Mouse (Mus musculus) fat pad, adult 2 months (tissue): ENCODE results near the gene Dazap1.

Source experiments
- DNase-seq: peaks from one replicate; pipeline ENCODE4 v3.0.0-alpha.2; 2011; ENCODE audit warnings: low read depth, low spot score; ENCODE audit errors: extremely low read depth

Gene Dazap1

GRCm38 (mm10) chr10:80248971-80249640 is 12.2 kb upstream of the Dazap1 start, which contains the start of gene Ndufs7:
Ndufs7 (plus strand) TSS chr10:80249121.
- peak; percentile 52 for DNase-seq

- DNase-seq = no peak
Measured at GRCm38 (mm10) chr10:80250059-80250458, 11.2 kb upstream of the Dazap1 start.

GRCm38 (mm10) chr10:80250573-80250972 is 10.7 kb upstream of the Dazap1 start:
- no peak for DNase-seq

GRCm38 (mm10) chr10:80252011-80252410 is 9.3 kb upstream of the Dazap1 start:
- DNase-seq = no peak

DNA sequence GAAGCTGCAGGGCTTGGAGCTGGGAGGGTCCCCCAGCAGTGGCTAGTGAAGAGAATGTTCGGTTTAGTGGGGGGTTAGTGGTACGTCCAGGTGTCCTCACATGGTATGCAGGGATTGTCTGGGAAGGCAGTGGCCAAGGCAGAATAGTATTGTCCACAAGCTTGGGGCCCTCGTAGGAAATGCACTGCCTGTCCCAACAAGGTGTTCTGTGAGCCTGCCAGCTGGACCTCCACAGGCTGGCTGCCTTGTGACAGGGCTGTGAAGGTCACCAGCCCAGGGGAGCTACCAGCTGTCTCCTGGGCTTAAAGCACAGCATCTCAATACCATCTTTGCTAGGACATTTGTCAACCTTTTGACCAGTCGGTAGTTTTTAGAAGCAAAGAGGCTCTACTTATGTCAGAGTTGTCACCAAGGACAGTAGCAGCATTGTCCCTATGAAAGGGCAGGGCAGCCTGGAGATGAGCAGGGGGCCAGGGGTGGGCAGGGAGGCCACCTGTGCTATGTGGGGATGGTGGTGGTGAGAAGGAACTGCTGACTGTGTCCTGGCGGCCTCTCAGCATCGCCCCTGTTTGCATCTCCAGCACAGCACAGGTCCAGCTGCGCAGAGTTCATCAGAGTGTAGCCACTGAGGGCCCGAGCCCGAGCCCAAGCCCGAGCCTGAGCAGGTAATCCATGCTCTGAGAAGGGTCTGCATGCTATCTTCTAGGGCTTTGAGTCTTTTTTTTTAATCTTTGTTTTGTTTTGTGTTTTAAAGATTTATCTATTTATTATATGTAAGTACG is 8.6 kb upstream of the Dazap1 start:
- no peak for DNase-seq

DNA sequence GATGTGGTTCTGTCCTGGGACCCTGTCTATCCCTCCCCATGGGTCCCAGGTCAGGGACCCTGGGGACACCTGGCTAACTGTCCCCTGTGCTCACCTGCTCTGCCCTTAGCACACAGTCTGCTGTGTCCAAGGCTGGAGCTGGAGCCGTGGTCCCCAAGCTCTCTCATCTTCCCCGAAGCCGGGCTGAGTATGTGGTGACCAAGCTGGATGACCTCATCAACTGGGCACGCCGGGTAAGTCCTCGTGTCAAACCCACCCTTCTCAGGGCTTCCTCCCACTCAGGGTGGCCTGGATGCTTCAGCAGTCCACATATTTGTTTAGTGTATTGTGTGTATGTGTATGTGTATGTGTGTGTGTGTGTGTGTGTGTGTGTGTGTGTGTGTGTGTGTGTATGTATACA is 7.7 kb upstream of the Dazap1 start:
- no peak for DNase-seq

DNA sequence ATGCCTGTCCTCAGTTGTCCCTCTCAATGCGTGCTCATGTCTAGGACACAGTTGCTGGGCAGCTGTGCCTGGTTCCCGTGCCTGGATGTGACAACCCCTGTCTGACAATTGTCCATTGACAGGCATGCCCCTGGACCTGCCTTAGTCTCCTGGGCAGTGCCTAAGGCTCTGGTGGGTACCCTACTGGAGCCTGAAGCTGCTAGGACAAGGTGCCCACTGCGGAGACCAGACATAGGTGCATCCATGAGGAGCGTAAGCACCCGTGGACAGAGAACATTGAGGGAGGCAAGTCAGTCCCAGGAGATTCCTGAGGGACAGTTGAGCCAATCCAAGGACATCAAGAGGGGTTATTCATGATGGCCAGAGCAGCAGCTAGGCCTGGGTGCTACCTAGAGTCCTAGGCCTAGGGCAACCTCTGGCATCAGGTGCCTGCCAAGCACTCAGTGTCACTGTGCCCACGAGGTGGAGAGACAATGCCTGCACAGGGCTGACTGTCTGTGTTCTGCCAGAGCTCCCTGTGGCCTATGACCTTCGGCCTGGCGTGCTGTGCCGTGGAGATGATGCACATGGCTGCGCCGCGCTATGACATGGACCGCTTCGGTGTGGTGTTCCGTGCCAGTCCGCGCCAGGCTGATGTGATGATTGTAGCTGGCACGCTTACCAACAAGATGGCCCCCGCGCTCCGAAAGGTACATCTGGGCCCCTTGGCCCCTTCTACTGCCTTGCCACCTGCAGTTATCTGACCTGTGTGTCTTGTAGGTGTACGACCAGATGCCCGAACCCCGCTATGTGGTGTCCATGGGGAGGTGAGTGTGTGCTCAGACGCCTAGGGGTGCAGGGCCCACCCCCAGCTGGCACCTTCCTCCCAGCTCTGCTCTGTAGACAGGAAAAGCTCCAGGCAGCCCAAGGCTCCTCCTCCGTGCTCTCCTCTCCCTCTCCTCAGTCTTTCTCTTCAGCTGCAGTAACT is 6.7 kb upstream of the Dazap1 start:
- no peak for DNase-seq

DNA sequence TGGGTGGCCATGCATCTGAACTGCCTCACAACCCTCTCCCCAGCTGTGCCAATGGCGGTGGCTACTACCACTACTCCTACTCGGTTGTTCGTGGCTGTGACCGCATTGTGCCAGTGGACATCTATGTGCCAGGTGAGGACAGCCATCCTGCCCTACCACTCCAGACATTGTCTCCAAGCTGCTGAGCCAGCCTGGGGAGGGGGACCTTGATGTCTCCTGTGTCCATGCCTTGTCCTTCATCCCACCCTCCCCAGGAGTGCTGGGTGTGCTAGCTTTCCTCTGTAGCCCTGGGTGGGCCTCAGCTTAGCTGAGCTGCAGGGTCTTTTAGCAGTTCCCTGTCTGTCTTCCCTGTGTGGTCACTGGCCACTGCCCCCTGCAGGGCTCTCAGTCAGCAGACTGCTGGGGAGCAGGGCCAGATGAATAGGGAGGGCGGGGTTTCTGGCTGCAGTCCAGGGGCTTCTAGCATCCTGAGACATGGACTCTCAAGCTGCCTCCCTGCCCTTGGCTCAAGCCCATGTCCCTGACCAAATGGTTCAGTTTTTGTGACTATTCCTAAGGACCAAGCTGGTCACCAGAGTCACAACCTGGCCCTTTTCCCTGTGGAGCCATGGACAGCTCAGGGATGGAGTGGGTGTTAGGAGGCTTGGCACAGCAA is 5.3 kb upstream of the Dazap1 start:
- no peak for DNase-seq

GRCm38 (mm10) chr10:80257936-80258335 is 3.4 kb upstream of the Dazap1 start:
- no peak for DNase-seq

DNA sequence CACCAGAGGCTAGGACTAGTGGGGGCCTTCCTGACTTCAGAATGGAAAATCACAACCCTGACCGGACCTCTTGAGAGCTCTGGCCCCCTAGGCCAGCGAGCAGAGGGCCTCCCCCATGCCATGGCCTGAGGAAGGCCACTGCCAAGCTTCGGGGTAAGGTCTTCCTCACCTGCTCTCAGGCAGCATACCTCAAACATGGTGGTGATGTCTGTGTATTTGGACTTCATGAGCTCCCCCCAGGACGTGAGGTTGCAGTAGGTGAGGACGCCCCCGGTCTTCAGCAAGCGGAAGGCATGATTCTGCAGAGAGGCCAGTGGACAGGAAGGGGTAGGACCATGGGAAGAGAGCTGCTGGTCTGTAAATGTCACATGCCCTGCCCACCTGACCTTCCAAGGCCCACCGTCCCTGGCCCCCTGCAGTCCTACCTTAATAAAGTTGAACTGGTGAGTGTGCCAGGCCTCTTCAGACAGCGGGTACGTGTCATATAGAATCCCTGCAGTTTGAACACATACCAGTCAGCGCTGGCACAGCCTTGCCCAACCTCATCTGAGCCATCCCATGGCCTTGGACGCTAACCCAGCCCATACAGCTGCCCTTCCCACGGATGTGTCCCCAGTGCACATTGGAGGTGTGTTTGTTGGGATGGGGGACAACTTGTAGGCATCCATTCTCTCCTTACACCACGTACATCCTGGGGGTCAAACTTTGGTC is 2.4 kb upstream of the Dazap1 start:
- no peak for DNase-seq

DNA sequence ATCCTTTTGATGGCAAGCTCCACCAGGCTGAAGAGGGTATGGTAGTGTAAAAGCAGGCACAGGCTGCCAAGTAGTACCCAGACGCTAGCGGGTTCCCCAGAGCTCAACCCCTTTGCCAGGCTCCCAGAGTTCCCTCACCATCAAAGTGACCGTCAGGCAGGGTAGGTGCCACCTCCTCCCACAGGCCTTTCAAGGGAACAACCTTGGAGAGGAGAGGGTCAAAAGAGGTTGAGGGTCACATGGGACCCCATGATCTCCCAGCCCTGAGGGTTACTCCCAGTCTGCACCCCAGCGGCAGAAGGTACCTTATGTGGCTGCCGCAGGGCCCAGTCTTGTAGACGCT is 1.9 kb upstream of the Dazap1 start:
- no peak for DNase-seq

DNA sequence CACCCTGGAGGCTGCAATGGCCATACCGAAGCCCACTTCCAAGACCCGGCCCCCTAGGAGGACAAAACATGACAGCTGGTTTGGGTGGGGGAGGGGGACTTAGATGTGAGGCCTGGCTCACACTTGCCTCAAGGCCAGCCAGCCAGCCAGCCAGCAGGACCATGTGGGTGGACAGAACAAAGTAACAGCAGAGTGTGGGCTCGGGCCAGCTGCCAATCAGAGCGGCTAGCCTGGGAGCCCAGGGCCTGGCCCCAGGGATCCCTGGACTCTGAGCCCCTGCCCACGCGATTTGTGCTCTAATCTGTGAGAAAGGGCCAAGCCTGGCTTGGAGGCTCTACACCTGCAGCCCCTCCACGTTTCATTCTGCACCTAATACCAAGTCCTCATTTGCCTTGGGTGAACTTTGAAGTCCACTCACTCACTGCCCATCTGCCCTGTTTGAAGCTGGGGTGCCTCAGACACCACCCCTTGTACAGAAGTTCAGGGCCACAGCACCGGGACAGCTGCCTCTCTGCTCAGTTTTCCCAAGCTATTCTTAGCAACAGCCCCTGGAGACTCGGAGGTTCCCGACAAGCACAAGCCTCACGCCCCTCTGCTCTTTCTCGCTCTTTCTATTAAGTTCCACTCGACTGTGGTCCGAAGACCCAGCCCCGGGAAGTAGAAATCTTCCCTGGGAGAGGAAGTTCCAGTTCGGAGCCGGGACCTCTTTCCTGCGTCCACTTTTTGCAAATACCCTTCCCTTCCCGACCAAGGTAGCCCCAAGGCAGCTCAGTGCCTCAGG is 1.2 kb upstream of the Dazap1 start:
- DNase-seq = no peak

DNA sequence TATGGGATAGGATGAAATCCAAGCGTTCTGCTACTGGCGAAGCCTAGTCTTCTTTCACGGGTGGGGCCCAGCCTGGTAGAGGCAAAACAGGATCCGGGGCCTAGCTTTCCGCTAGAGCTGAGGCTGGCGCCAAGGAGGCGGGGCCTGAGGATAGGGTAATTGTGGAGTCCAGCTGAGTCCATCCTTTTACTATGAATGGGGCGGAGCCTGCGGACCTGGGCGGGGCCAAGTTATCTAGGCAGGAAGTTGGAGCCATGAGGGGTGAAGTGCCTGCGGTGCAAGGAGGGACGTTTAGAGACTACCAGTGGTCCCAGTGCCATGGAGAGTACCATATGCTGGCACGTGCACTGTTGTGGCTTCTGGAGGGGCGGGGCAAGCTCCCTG is 291 bp downstream of the Dazap1 start:
- peak; percentile 56 for DNase-seq

DNA sequence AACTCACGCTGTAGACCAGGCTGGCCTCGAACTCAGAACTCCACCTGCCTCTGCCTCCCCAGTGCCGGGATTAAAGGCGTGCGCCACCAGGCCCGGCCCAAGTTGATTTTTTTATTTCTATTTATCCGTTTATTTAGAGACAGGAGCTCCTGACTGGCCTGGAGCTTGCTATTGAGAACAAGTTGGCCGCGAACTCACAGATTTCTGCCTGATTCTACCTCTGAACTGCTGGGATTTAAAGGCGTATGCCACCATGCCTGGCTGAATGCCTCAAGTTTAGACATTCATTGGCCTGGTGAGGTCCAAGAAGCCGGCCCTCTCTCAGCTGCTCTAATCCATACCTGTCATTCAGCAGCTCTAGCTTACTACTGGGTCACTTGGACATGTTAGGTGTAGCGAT is 883 bp downstream of the Dazap1 start:
- no peak for DNase-seq

DNA sequence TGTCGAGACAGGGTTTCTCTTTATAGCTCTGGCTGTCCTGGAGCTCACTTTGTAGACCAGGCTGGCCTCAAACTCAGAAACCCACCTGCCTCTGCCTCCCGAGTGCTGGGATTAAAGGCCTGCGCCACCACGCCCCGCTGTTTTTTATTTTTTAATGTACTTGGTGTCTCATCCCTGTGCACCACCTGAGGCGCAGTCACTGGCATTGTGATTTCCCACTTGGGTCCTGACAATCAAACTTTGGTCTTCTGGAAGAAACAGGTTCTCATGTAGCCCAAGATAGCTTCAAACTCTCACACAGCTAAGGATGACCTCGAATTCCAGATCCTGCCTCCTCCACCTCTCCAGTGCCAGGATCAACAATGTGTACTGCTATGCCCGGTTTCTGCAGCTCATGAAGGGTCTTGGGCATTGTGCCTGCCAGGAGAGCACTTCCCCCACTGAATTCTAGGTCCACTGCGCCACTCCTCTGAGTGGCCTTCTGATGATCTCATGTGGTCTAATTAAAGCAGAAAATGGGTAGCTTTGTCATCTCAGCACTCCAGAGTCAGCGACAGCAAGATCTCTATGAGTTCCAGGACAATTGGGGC is 1.6 kb downstream of the Dazap1 start:
- DNase-seq = no peak

DNA sequence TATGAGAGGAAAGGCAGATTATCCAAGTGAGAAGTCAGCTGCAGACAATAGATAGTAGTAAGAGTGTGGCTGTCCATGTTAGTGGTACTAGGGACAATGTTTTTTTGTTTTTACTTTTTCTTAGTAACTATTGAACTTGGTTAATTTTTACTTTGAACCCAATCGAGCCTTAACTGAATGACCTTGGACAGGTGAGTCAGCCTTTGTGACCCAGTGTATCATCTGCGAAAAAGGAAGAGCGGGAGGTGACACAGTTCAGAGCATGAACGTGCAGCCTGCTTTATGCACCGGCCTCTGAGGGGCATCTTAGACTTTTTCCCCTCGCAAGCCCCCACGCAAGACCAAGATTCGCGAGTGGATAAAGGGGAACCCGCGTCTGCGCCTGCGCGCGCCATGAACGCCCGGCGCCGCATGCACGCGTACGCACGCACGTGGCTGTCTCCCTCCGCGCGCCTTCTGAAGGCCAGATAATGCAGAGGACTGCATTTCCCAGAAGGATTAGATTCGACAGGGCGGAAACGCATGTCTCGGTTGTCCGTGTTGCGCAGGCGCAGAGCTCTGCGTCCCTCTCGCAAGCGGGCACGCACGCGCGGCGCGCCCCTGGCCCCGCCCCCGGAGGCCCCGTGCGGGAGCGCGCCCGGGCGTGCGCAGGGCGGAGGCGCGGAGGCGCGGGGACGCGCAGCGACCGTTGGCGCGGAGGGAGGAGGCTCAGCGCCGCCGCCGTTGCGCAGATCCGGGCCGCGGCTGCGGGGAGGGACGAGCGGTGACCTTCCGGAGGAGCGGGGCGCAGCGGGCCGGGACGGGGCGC is 3.3 kb downstream of the Dazap1 start:
- peak; percentile 86 for DNase-seq

DNA sequence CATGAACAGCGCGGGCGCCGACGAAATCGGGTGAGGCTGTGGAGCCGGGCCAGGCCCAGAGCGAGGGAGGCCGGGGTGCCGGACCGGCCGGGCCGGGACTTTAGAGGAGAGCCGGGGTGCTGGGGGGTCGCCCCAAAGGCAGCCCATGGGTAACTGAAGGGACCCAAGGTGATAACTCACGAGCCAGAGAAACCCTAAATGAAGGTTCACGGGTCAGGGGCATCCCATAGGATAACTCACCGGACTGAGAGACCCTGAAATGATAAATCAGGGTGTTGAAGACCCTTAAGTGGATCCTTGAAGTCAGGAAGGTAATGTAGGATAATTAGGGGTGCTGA is 3.8 kb downstream of the Dazap1 start:
- DNase-seq = no peak

DNA sequence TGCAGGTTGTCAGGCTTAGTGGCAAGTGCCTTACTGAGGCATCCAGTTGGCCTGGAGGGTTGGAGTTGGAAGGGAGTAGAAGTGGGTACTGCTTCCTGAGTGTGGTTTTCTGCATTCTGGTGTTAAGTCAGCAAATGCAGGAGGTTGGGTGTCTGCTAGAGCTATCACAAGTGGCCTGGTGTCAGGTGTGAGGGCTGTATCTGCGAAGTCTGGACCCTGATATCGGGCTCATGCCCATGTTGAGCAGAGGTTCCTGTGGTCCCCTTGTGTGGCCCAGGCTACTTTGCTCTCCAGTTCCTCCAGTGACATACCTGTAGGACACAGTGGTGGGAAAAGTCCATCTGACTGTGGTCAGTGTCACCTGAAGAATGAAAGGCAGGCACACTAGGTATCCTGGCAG is 8.8 kb downstream of the Dazap1 start:
- no peak for DNase-seq
